Mouse (Mus musculus): ENCODE data around the gene Cdhr1. TPM values are rescaled to one million over a fixed set of nuclear protein-coding genes. Genes with fewer than 3 reads are reported as not detected.

Cdhr1 gene
- total RNA-seq, 1 experiment: 0.94 TPM

Other genes starting within 250 kb of the Cdhr1 start
- 10.4 and 19.2 TPM in 2 replicates for gene Ccser2, start 129.6 kb downstream of the Cdhr1 start, total RNA-seq (2012; rRNA removed)
- gene Rgr, start 49.4 kb downstream of the Cdhr1 start, total RNA-seq (2012; rRNA removed): not detected in 2 replicates
- gene Lrit1, start 43.5 kb downstream of the Cdhr1 start, total RNA-seq (2012; rRNA removed): 0.05 TPM in 1 of 2 replicates, not detected in the other
- gene Lrit2, start 30.4 kb downstream of the Cdhr1 start, total RNA-seq (2012; rRNA removed): not detected in 2 replicates
- gene 2610528A11Rik, start 15.7 kb upstream of the Cdhr1 start, total RNA-seq (2012; rRNA removed): not detected in 2 replicates
- 75.1 and 82.8 TPM in 2 replicates for gene Ghitm, start 36.9 kb upstream of the Cdhr1 start, total RNA-seq (2012; rRNA removed)